13 mouse cellular contexts compared by ENCODE assay signal in genomic region chr6:28795380-28795779, GRCm38 (mm10). TPM values are rescaled to one million over a fixed set of nuclear protein-coding genes. Genes with fewer than 3 reads are reported as not detected.
DNase-seq lines count a peak whose midpoint lies in the region; ATAC-seq and TF ChIP-seq lines count a peak whose summit lies in the region.
"Had no signal": no experiment of that assay in that cellular context is flagged by ENCODE, and none has a peak within 500 bp of the region (broad histone marks: within the 10 kb centered on the region; RNA-seq: fewer than 3 reads in every experiment).

No protein-coding gene starts in this region.

- H3K9me3 ChIP-seq in forebrain, embryonic 15.5 days: no peaks in the 10 kb centered on the region
- H3K9me3 ChIP-seq in hindbrain, embryonic 16.5 days (ENCODE audit: control insufficient read depth, low read length): no peaks in the 10 kb centered on the region
- H3K9me3 ChIP-seq in neural tube, embryonic 15.5 days (replicated peaks): no peaks in the 10 kb centered on the region
- no peaks in the 10 kb centered on the region for H3K9me3 ChIP-seq in intestine, embryonic 16.5 days (ENCODE audit: control insufficient read depth, low read length)

- no peaks in the 10 kb centered on the region for H3K27me3 ChIP-seq in forebrain, embryonic 15.5 days
- no peaks in the 10 kb centered on the region for H3K27me3 ChIP-seq in hindbrain, embryonic 16.5 days (replicated peaks; ENCODE audit: control insufficient read depth, insufficient read depth, low read length)
- no peaks in the 10 kb centered on the region for H3K27me3 ChIP-seq in neural tube, embryonic 15.5 days (replicated peaks)
- no peaks in the 10 kb centered on the region for H3K27me3 ChIP-seq in intestine, embryonic 16.5 days (replicated peaks; ENCODE audit: control insufficient read depth, insufficient read depth, low read length)

- H3K4me2 ChIP-seq in forebrain, embryonic 15.5 days (replicated peaks): no peak overlapping the region
- H3K4me2 ChIP-seq in hindbrain, embryonic 16.5 days (ENCODE audit: low read length): 0 out of 2 replicates have a peak overlapping the region, but pooled peaks have one; percentile 9
- 0 out of 2 replicates have a peak overlapping the region, but pooled peaks have one; percentile 6 for H3K4me2 ChIP-seq in neural tube, embryonic 15.5 days
- no peak overlapping the region for H3K4me2 ChIP-seq in intestine, embryonic 16.5 days (ENCODE audit: low read depth, low read length)

- no peaks in the 10 kb centered on the region for H3K36me3 ChIP-seq in forebrain, embryonic 15.5 days
- no peaks in the 10 kb centered on the region for H3K36me3 ChIP-seq in hindbrain, embryonic 16.5 days (ENCODE audit: control insufficient read depth, insufficient read depth, low read length)
- H3K36me3 ChIP-seq in neural tube, embryonic 15.5 days: no peaks in the 10 kb centered on the region
- H3K36me3 ChIP-seq in intestine, embryonic 16.5 days (ENCODE audit: control insufficient read depth, insufficient read depth, low read length): no peaks in the 10 kb centered on the region

- no peak overlapping the region for H3K4me3 ChIP-seq in layer of hippocampus, adult 2 months
- H3K4me3 ChIP-seq in forebrain, embryonic 15.5 days: no peak overlapping the region
- H3K4me3 ChIP-seq in hindbrain, embryonic 16.5 days (ENCODE audit: low read length): no peak overlapping the region
- no peak overlapping the region for H3K4me3 ChIP-seq in neural tube, embryonic 15.5 days (replicated peaks)
- H3K4me3 ChIP-seq in intestine, embryonic 16.5 days (ENCODE audit: low read length): no peak overlapping the region
- H3K4me3 ChIP-seq: heart, adult 2 months had no signal

- TF ChIP-seq CTCF in layer of hippocampus, adult 2 months (conservative IDR thresholded peaks at IDR 0.05): no peak

- DNase-seq in layer of hippocampus, adult 2 months (ENCODE audit: low spot score in 2 of 2): no peak
- DNase-seq in layer of hippocampus, adult 9-10 months (ENCODE audit: low spot score): no peak
- no peak for DNase-seq in right cerebral cortex, postnatal 36 days (ENCODE audit: low spot score in 2 of 2)
- DNase-seq: cerebellum, postnatal 25 days; heart, adult 2 months; layer of hippocampus, adult 9-11 months; lung, adult 18-20 months; right cerebral cortex, adult 18-20 months; thymus, postnatal 4 days had no signal

- no peak overlapping the region for H3K9ac ChIP-seq in forebrain, embryonic 15.5 days (replicated peaks)
- no peak overlapping the region for H3K9ac ChIP-seq in hindbrain, embryonic 16.5 days (ENCODE audit: low read depth, low read length)
- H3K9ac ChIP-seq in neural tube, embryonic 15.5 days (replicated peaks): no peak overlapping the region
- H3K9ac ChIP-seq in intestine, embryonic 16.5 days (ENCODE audit: low read depth, low read length): no peak overlapping the region

- peak; percentile 69 for ATAC-seq in forebrain, embryonic 15.5 days (replicated peaks)
- peak; percentile 51; the same call in 1 of the 2 replicates for ATAC-seq in hindbrain, embryonic 16.5 days
- ATAC-seq in neural tube, embryonic 15.5 days (ENCODE audit: low FRiP score): peak; percentile 29
- ATAC-seq in intestine, embryonic 16.5 days: no peak

- peaks cover 13% of the 10 kb centered on the region for H3K4me1 ChIP-seq in forebrain, embryonic 15.5 days
- peaks cover 12% of the 10 kb centered on the region for H3K4me1 ChIP-seq in hindbrain, embryonic 16.5 days (ENCODE audit: control insufficient read depth, insufficient read depth, low read depth, low read length)
- H3K4me1 ChIP-seq in neural tube, embryonic 15.5 days: peaks cover 17% of the 10 kb centered on the region
- H3K4me1 ChIP-seq in intestine, embryonic 16.5 days (ENCODE audit: control insufficient read depth, insufficient read depth, low read length): no peaks in the 10 kb centered on the region

- 13% methylated on average over 9 of the region's 9 CpGs for WGBS in forebrain, embryonic 15.5 days
- 18% methylated on average over 9 of the region's 9 CpGs for WGBS in hindbrain, embryonic 16.5 days
- whole genome bisulfite sequencing in neural tube, embryonic 15.5 days: 13% methylated on average over 9 of the region's 9 CpGs
- 36% methylated on average over 9 of the region's 9 CpGs for WGBS in intestine, embryonic 16.5 days

- peak overlapping the region; percentile 75 for H3K27ac ChIP-seq in layer of hippocampus, adult 2 months
- peak overlapping the region; percentile 45 for H3K27ac ChIP-seq in forebrain, embryonic 15.5 days (replicated peaks)
- H3K27ac ChIP-seq in hindbrain, embryonic 16.5 days (ENCODE audit: low read depth, low read length): peak overlapping the region; percentile 26
- H3K27ac ChIP-seq in neural tube, embryonic 15.5 days (replicated peaks): peak overlapping the region; percentile 51
- H3K27ac ChIP-seq in intestine, embryonic 16.5 days (ENCODE audit: low read length): no peak overlapping the region
- H3K27ac ChIP-seq: heart, adult 2 months had no signal

RNA-seq across cellular contexts. Expression of gene Lrrc4, which starts 36.2 kb away (rescaled TPM):
- 10 to 100 TPM; 96.2 to 98.8 TPM for total RNA-seq in layer of hippocampus, adult 2 months (2021)
- 6.4 and 6.5 TPM in 2 replicates for polyA plus RNA-seq in forebrain, embryonic 15.5 days (2015; fragmentation: Nextera tagmentation; extraction: Ambion mirVana)
- polyA plus RNA-seq in hindbrain, embryonic 16.5 days (2015; fragmentation: Nextera tagmentation; extraction: Ambion mirVana): 7.2 and 7.4 TPM in 2 replicates
- 7.2 and 8.5 TPM in 2 replicates for polyA plus RNA-seq in neural tube, embryonic 15.5 days (2015; fragmentation: Nextera tagmentation; extraction: Ambion mirVana)
- 0.65 and 0.77 TPM in 2 replicates for polyA plus RNA-seq in intestine, embryonic 16.5 days (2015; fragmentation: Nextera tagmentation; extraction: Ambion mirVana)

Comparison
In these comparisons a context has a peak if more than half of its experiments do, and no peak if none do; other contexts are left out.
1. H3K4me2 ChIP-seq: peak in hindbrain, embryonic 16.5 days (single experiment) and neural tube, embryonic 15.5 days (single experiment); none in forebrain, embryonic 15.5 days (single experiment) and intestine, embryonic 16.5 days (single experiment).